Mouse (Mus musculus): Measurements from ENCODE around the gene Duox1. TPM values are rescaled to one million over a fixed set of nuclear protein-coding genes. Genes with fewer than 3 reads are reported as not detected.

Gene Duox1
- polyA plus RNA-seq, 1 experiment from 2014 or later: 0.15 TPM

DNA sequence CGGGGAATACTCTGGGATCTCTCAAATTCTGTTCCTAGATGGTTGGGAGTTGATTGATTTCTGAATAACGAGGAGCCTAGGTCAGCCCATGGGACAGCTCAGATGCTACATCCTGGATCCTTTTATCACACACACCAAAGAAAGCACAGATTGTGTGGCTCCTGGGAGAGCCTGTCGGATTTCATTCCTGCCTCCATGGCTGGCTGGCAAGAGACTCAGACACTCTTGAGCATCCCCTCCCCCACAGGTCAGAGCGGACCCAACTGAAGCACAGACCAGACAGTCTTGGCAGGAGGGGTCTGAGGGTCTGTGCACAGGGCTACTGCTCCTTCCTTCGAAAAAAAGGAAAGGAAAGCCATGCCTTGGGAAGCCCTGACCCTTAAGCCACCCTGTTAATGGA, 51.2 kb downstream of the Duox1 start:
- H3K9me3 ChIP-seq (ENCODE audit: control insufficient read depth, low read length): no peaks in the 10 kb centered on the region
- ATAC-seq (ENCODE audit: low read depth): no peak

DNA sequence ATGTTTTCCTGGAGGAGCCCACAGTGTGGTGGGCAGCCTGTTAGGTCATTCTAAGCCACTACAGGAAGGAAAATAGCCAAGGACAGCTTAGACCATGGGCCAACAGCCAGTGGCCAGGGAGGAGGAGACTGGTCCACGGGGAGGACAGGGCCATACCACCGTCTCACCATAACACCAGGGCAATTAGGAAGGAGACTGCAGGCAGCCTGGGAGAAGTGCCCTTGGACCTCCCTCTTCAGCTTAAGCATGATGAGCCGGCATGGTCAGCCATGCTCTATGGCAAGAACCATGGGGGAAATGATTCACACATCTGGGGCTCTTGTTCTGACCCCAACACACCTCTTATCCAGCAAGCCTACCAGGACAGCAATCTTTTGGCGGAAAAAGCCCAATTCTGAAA, 51.7 kb downstream of the Duox1 start:
- no peak for ATAC-seq (ENCODE audit: low read depth)
- Histone ChIP-seq H3K9ac (replicated peaks; ENCODE audit: low read depth, low read length) (peak overlapping the region; percentile 92; the same call in 1 of the 2 replicates), H3K4me1 (ENCODE audit: control insufficient read depth, insufficient read depth, low read length) (peaks cover 26% of the 10 kb centered on the region), H3K27me3 (ENCODE audit: control insufficient read depth, insufficient read depth, low read length) (no peaks in the 10 kb centered on the region), H3K27ac (ENCODE audit: low read depth, low read length) (no peak overlapping the region), H3K36me3 (ENCODE audit: control insufficient read depth, insufficient read depth, low read length) (no peaks in the 10 kb centered on the region), H3K4me3 (ENCODE audit: low read depth, low read length) (peak overlapping the region; percentile 92), H3K9me3 (ENCODE audit: control insufficient read depth, low read length) (no peaks in the 10 kb centered on the region), H3K4me2 (ENCODE audit: low read depth, low read length) (peak overlapping the region; percentile 83)
- WGBS: 15% methylated on average over 4 of the region's 4 CpGs

More for the DNA sequence above, 51.2 kb downstream of the Duox1 start:
- H3K27me3 ChIP-seq (ENCODE audit: control insufficient read depth, insufficient read depth, low read length): no peaks in the 10 kb centered on the region
- no peaks in the 10 kb centered on the region for H3K36me3 ChIP-seq (ENCODE audit: control insufficient read depth, insufficient read depth, low read length)
- H3K27ac ChIP-seq (ENCODE audit: low read depth, low read length): peak overlapping the region; percentile 8; the same call in 1 of the 2 replicates
- WGBS: 17% methylated on average over 5 of the region's 5 CpGs
- peaks cover 26% of the 10 kb centered on the region for H3K4me1 ChIP-seq (ENCODE audit: control insufficient read depth, insufficient read depth, low read length)
- H3K4me2 ChIP-seq (ENCODE audit: low read depth, low read length): peak overlapping the region; percentile 83
- H3K4me3 ChIP-seq (ENCODE audit: low read depth, low read length): peak overlapping the region; percentile 92
- peak overlapping the region; percentile 92; the same call in 1 of the 2 replicates for H3K9ac ChIP-seq (replicated peaks; ENCODE audit: low read depth, low read length)

- 5% methylated on average over 4 of the region's 4 CpGs for WGBS
- Histone ChIP-seq H3K27me3 (ENCODE audit: control insufficient read depth, insufficient read depth, low read length) (no peaks in the 10 kb centered on the region), H3K36me3 (ENCODE audit: control insufficient read depth, insufficient read depth, low read length) (no peaks in the 10 kb centered on the region), H3K9ac (replicated peaks; ENCODE audit: low read depth, low read length) (peak overlapping the region; percentile 92), H3K4me2 (ENCODE audit: low read depth, low read length) (peak overlapping the region; percentile 83), H3K4me1 (ENCODE audit: control insufficient read depth, insufficient read depth, low read length) (peaks cover 26% of the 10 kb centered on the region), H3K27ac (ENCODE audit: low read depth, low read length) (no peak overlapping the region), H3K4me3 (ENCODE audit: low read depth, low read length) (peak overlapping the region; percentile 92), H3K9me3 (ENCODE audit: control insufficient read depth, low read length) (no peaks in the 10 kb centered on the region)
- no peak for ATAC-seq (ENCODE audit: low read depth)
These were observed 52.2 kb downstream of the Duox1 start for GRCm38 (mm10) chr2:122367701-122368080.

DNA sequence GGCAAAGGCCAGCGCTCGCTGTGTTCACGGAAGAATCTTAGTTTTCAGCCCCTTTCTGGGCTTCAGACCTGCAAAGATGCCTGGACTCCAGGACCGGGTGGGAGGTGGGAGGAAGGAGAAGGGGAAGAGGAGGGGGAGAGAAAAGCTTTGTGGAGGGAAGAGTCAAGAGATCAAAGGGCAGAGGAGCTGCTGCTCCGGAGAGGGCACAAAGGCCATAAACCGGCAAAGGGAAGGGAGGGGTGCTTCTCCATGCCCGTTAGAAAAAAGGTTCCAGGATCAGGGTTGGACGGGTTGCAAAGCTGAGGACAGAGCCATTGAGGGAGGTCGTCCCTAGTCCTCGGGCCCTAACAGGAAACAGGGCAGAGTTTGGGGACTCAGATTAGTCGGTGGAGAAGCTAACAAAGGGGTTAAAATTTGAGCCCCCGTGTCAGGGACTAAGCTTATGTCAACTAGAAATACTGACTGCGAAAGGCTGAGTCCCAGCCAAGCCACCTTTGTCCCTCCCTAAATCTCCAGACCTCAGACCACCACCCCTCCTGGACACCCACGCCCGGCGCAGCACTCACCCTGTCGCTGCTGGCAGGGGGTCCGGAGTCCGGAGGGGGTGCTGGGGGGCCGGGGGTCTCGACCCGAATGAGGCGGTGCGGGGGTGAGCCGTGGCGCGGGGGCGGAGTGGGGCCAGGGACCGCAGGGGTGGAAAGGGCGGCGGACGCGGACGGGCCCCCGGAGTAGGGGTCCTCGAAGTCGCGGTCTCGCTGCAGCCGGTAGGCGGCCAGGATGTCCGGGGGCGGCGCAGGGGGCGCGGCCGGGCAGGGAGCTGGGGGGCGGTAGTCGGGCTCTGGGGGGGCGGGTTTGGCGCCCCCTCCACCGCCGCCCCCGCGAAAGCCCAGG, 52.9 kb downstream of the Duox1 start:
- ATAC-seq (ENCODE audit: low read depth): peak; percentile 60
- Histone ChIP-seq H3K4me1 (ENCODE audit: control insufficient read depth, insufficient read depth, low read length) (peaks cover 26% of the 10 kb centered on the region), H3K4me2 (ENCODE audit: low read depth, low read length) (peak overlapping the region; percentile 83), H3K27me3 (ENCODE audit: control insufficient read depth, insufficient read depth, low read length) (no peaks in the 10 kb centered on the region), H3K9me3 (ENCODE audit: control insufficient read depth, low read length) (no peaks in the 10 kb centered on the region), H3K4me3 (ENCODE audit: low read depth, low read length) (peak overlapping the region; percentile 92), H3K27ac (ENCODE audit: low read depth, low read length) (peak overlapping the region; percentile 52), H3K9ac (replicated peaks; ENCODE audit: low read depth, low read length) (peak overlapping the region; percentile 92), H3K36me3 (ENCODE audit: control insufficient read depth, insufficient read depth, low read length) (no peaks in the 10 kb centered on the region)
- WGBS: under 1% methylated on average over 33 of the region's 55 CpGs

DNA sequence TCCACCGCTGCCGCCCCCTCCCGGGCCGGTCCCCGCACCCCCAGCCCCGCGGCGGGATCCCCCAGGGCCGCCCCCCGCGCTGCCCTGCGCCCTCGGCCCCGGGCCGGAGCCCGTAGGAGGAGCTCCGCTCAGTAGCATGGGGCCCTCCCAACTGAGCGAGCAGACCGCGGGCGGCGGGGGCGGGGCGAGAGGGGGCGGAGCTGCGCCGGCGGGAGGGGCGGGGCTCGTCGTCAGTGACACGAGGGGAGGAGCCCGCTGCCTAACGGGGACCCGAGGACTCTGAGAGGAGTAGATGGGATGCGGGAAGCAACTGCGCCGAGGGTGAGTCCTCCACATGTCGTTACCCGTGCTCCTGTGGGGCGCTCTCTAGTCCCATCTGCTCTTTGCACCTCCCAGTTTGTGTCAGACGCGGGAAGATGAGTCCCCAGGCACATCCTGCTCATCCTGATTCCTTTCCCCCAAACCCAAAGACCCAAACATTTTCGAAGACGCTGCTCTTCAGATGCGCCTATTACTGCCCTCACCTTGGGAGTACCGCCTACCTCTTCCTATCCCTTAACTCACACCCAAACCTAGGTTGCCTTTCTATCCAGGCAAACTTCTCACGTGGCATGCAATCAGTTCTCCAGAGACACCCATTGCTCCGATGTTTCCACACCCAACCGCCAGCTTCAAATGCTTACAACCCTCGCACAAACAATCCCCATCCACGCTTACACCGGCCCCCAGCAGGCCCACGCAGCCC, 53.7 kb downstream of the Duox1 start, which contains the start of gene Shf:
Shf (minus strand) TSS at position 168 of the 745 bp plus-strand sequence.
- Histone ChIP-seq H3K36me3 (ENCODE audit: control insufficient read depth, insufficient read depth, low read length) (no peaks in the 10 kb centered on the region), H3K27ac (ENCODE audit: low read depth, low read length) (peak within 1 kb of the TSS; percentile 52), H3K4me2 (ENCODE audit: low read depth, low read length) (peak within 1 kb of the TSS; percentile 83), H3K4me3 (ENCODE audit: low read depth, low read length) (peak within 1 kb of the TSS; percentile 92), H3K4me1 (ENCODE audit: control insufficient read depth, insufficient read depth, low read length) (peaks cover 26% of the 10 kb centered on the region), H3K9me3 (ENCODE audit: control insufficient read depth, low read length) (no peaks in the 10 kb centered on the region), H3K27me3 (ENCODE audit: control insufficient read depth, insufficient read depth, low read length) (no peaks in the 10 kb centered on the region), H3K9ac (replicated peaks; ENCODE audit: low read depth, low read length) (peak within 1 kb of the TSS; percentile 92)
- ATAC-seq (ENCODE audit: low read depth): peak; percentile 91
- WGBS: 1% methylated on average over 37 of the region's 54 CpGs

GRCm38 (mm10) chr2:122370101-122370750, 54.8 kb downstream of the Duox1 start:
- Histone ChIP-seq H3K4me3 (ENCODE audit: low read depth, low read length) (no peak overlapping the region), H3K27ac (ENCODE audit: low read depth, low read length) (no peak overlapping the region), H3K4me2 (ENCODE audit: low read depth, low read length) (0 out of 2 replicates have a peak overlapping the region, but pooled peaks have one; percentile 83), H3K27me3 (ENCODE audit: control insufficient read depth, insufficient read depth, low read length) (no peaks in the 10 kb centered on the region), H3K4me1 (ENCODE audit: control insufficient read depth, insufficient read depth, low read length) (peaks cover 26% of the 10 kb centered on the region), H3K36me3 (ENCODE audit: control insufficient read depth, insufficient read depth, low read length) (no peaks in the 10 kb centered on the region), H3K9me3 (ENCODE audit: control insufficient read depth, low read length) (no peaks in the 10 kb centered on the region), H3K9ac (replicated peaks; ENCODE audit: low read depth, low read length) (no peak overlapping the region)
- no peak for ATAC-seq (ENCODE audit: low read depth)
- 28% methylated on average over 10 of the region's 10 CpGs for WGBS

GRCm38 (mm10) chr2:122372067-122372466, 56.6 kb downstream of the Duox1 start:
- Histone ChIP-seq H3K4me1 (ENCODE audit: control insufficient read depth, insufficient read depth, low read length) (peaks cover 12% of the 10 kb centered on the region), H3K27me3 (ENCODE audit: control insufficient read depth, insufficient read depth, low read length) (no peaks in the 10 kb centered on the region), H3K4me2 (ENCODE audit: low read depth, low read length) (no peak overlapping the region), H3K4me3 (ENCODE audit: low read depth, low read length) (no peak overlapping the region), H3K36me3 (ENCODE audit: control insufficient read depth, insufficient read depth, low read length) (no peaks in the 10 kb centered on the region), H3K9ac (replicated peaks; ENCODE audit: low read depth, low read length) (no peak overlapping the region), H3K27ac (ENCODE audit: low read depth, low read length) (no peak overlapping the region), H3K9me3 (ENCODE audit: control insufficient read depth, low read length) (no peaks in the 10 kb centered on the region)
- 71% methylated on average over 3 of the region's 3 CpGs for WGBS
- ATAC-seq (ENCODE audit: low read depth): no peak

DNA sequence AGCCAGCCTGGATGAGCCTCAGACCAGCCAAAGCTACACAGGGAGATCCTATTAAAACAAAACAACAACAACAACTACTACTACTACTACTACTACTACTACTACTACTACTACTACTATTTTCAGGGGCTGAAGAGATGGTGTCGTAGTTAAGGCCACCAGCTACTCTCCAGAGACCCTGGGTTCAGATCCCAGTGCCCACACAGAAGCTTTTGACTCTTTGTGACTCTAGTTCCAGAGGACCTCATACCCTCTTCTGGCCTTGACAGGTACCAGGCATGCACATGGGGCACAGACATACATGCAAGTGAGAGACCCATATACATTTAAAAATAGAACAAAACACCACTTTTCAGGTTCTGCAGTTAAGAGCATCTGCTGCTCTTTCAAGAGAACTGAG, 57.1 kb downstream of the Duox1 start:
- no peak for ATAC-seq (ENCODE audit: low read depth)
- no peak overlapping the region for H3K9ac ChIP-seq (replicated peaks; ENCODE audit: low read depth, low read length)
- H3K4me1 ChIP-seq (ENCODE audit: control insufficient read depth, insufficient read depth, low read length): peaks cover 8% of the 10 kb centered on the region; the same call in 1 of the 2 replicates
- H3K27me3 ChIP-seq (ENCODE audit: control insufficient read depth, insufficient read depth, low read length): no peaks in the 10 kb centered on the region
- no peak overlapping the region for H3K27ac ChIP-seq (ENCODE audit: low read depth, low read length)
- 76% methylated on average over 1 of the region's 1 CpGs for WGBS
- H3K9me3 ChIP-seq (ENCODE audit: control insufficient read depth, low read length): no peaks in the 10 kb centered on the region
- H3K4me3 ChIP-seq (ENCODE audit: low read depth, low read length): no peak overlapping the region
- H3K4me2 ChIP-seq (ENCODE audit: low read depth, low read length): no peak overlapping the region
- no peaks in the 10 kb centered on the region for H3K36me3 ChIP-seq (ENCODE audit: control insufficient read depth, insufficient read depth, low read length)
